Mouse (Mus musculus): ENCODE measurements around the gene Sin3a. TPM values are rescaled to one million over a fixed set of nuclear protein-coding genes. Genes with fewer than 3 reads are reported as not detected.

Gene Sin3a
- polyA plus RNA-seq, 1 experiment: 83.3 TPM

GRCm38 (mm10) chr9:57166173-57166572, 94.3 kb downstream of the Sin3a start:
- no peaks in the 10 kb centered on the region for H3K36me3 ChIP-seq (ENCODE audit: control insufficient read depth, insufficient read depth, low read length)
- no peaks in the 10 kb centered on the region for H3K4me1 ChIP-seq (ENCODE audit: control insufficient read depth, insufficient read depth, insufficient read length)
- WGBS: 84% methylated on average over 2 of the region's 2 CpGs
- TF ChIP-seq POLR2A (IDR thresholded peaks at IDR 0.05; ENCODE audit: low read depth, low read length) (no peak), CTCF (IDR thresholded peaks at IDR 0.05; ENCODE audit: extremely low read depth, insufficient read depth, insufficient read length, insufficient replicate concordance) (no peak)
- no peaks in the 10 kb centered on the region for H3K27me3 ChIP-seq (ENCODE audit: control insufficient read depth, insufficient read depth, low read length)
- no peak overlapping the region for H3K4me3 ChIP-seq (ENCODE audit: extremely low read depth, insufficient read depth, insufficient read length)
- H3K27ac ChIP-seq (ENCODE audit: insufficient read depth, low read length): no peak overlapping the region
- DNase-seq (ENCODE audit: low read depth in 1 of 2, low spot score in 2 of 2): no peak

- no peak for DNase-seq (ENCODE audit: low read depth in 1 of 2, low spot score in 2 of 2)
- no peaks in the 10 kb centered on the region for H3K36me3 ChIP-seq (ENCODE audit: control insufficient read depth, insufficient read depth, low read length)
- 84% methylated on average over 5 of the region's 5 CpGs for WGBS
- no peak overlapping the region for H3K27ac ChIP-seq (ENCODE audit: insufficient read depth, low read length)
- no peak overlapping the region for H3K4me3 ChIP-seq (ENCODE audit: extremely low read depth, insufficient read depth, insufficient read length)
- H3K4me1 ChIP-seq (ENCODE audit: control insufficient read depth, insufficient read depth, insufficient read length): no peaks in the 10 kb centered on the region
- H3K27me3 ChIP-seq (ENCODE audit: control insufficient read depth, insufficient read depth, low read length): no peaks in the 10 kb centered on the region
- TF ChIP-seq CTCF (IDR thresholded peaks at IDR 0.05; ENCODE audit: extremely low read depth, insufficient read depth, insufficient read length, insufficient replicate concordance) (no peak), POLR2A (IDR thresholded peaks at IDR 0.05; ENCODE audit: low read depth, low read length) (no peak)
These were observed 96.6 kb downstream of the Sin3a start for GRCm38 (mm10) chr9:57168411-57168810.

Other genes starting within 250 kb of the Sin3a start
- gene Odf3l1, start 207.4 kb upstream of the Sin3a start, polyA plus RNA-seq (2012; rRNA removed): 0.28 and 0.29 TPM in 2 replicates
- 1.3 TPM in 2 replicates for gene Cspg4, start 207.0 kb upstream of the Sin3a start, polyA plus RNA-seq (2012; rRNA removed)
- 8.6 and 9.0 TPM in 2 replicates for gene Snx33, start 143.7 kb upstream of the Sin3a start, polyA plus RNA-seq (2012; rRNA removed)
- 167 and 283 TPM in 2 replicates for gene Imp3, start 134.6 kb upstream of the Sin3a start, polyA plus RNA-seq (2012; rRNA removed)
- 2.8 and 3.7 TPM in 2 replicates for gene Snupn, start 121.2 kb upstream of the Sin3a start, polyA plus RNA-seq (2012; rRNA removed)
- 13.1 and 21.1 TPM in 2 replicates for gene Ptpn9, start 77.1 kb upstream of the Sin3a start, polyA plus RNA-seq (2012; rRNA removed)
- 170 and 183 TPM in 2 replicates for gene Man2c1, start 58.6 kb downstream of the Sin3a start, polyA plus RNA-seq (2012; rRNA removed)
- gene Neil1, start 76.3 kb downstream of the Sin3a start, polyA plus RNA-seq (2012; rRNA removed): 11.5 and 14.7 TPM in 2 replicates
- gene Commd4, start 86.3 kb downstream of the Sin3a start, polyA plus RNA-seq (2012; rRNA removed): 142 and 207 TPM in 2 replicates
- not detected in 2 replicates for gene Trcg1, start 164.5 kb downstream of the Sin3a start, polyA plus RNA-seq (2012; rRNA removed)
- gene 1700017B05Rik, start 190.6 kb downstream of the Sin3a start, polyA plus RNA-seq (2012; rRNA removed): 20.3 and 21.6 TPM in 2 replicates

Data from spleen, adult 2 months (tissue).